Mouse (Mus musculus) CD4-positive helper T cell, adult 2 months (primary cell): ENCODE data around the gene Eef2k.
"Not testable (repeated sequence)": the region's sequence is repeated elsewhere in the genome, so short reads cannot be mapped to it uniquely, and the experiment has no call there.

Experiments used
- DNase-seq: peaks from one replicate; pipeline ENCODE4 v3.0.0-alpha.2; 2012; ENCODE audit warnings: low read depth, missing footprints, low spot score

Gene Eef2k

GRCm38 (mm10) chr7:120934716-120935115, 92.1 kb downstream of the Eef2k start:
- DNase-seq, result peak; percentile 53

GRCm38 (mm10) chr7:120936522-120936921, 93.9 kb downstream of the Eef2k start:
- no peak for DNase-seq

GRCm38 (mm10) chr7:120938206-120938605, 95.6 kb downstream of the Eef2k start:
- DNase-seq, result no peak

- no peak for DNase-seq
These were observed 97.7 kb downstream of the Eef2k start for GRCm38 (mm10) chr7:120940343-120940742.

GRCm38 (mm10) chr7:120941214-120941613, 98.6 kb downstream of the Eef2k start:
- no peak for DNase-seq

GRCm38 (mm10) chr7:120942506-120942905, 99.9 kb downstream of the Eef2k start:
- DNase-seq, result no peak

- no peak for DNase-seq
These were observed 101.4 kb downstream of the Eef2k start for GRCm38 (mm10) chr7:120943936-120944509.

GRCm38 (mm10) chr7:120953591-120953990, 111.0 kb downstream of the Eef2k start:
- not testable (repeated sequence) for DNase-seq
